Mouse (Mus musculus) kidney, embryonic 16.5 days (tissue): ENCODE measurements around the gene Gabrq. TPM values are rescaled to one million over a fixed set of nuclear protein-coding genes. Genes with fewer than 3 reads are reported as not detected.

Source experiments
- ATAC-seq: fragments of 200-750 bp; cut with Nextera tagmentation; 2 replicates; pipeline ENCODE4 v1.8.0; 2017; ENCODE audit warnings: moderate TSS enrichment; ENCODE audit not compliant: low FRiP score, low TSS enrichment
- H3K27ac ChIP-seq: fragments of 300-500 bp; sonication (generic); 2 replicates; pipeline ENCODE4 v1.5.1; 2014; ENCODE audit warnings: low read length
- H3K27me3 ChIP-seq: fragments of 300-500 bp; sonication (generic); 2 replicates; pipeline ENCODE4 v1.6.1; 2014; ENCODE audit warnings: low read length, control low read depth, mixed read lengths; ENCODE audit not compliant: insufficient read depth
- H3K36me3 ChIP-seq: fragments of 300-500 bp; sonication (generic); 2 replicates; pipeline ENCODE4 v1.6.1; 2014; ENCODE audit warnings: low read length, control low read depth, mixed read lengths; ENCODE audit not compliant: insufficient read depth
- H3K4me1 ChIP-seq: fragments of 300-500 bp; sonication (generic); 2 replicates; pipeline ENCODE4 v1.6.1; 2014; ENCODE audit warnings: low read length, control low read depth, mixed read lengths; ENCODE audit not compliant: insufficient read depth
- H3K4me2 ChIP-seq: fragments of 300-500 bp; sonication (generic); replicated peaks from 2 replicates; pipeline ENCODE4 v1.6.1; 2014; ENCODE audit warnings: low read depth, low read length
- H3K4me3 ChIP-seq: fragments of 300-500 bp; sonication (generic); 2 replicates; pipeline ENCODE4 v1.5.1; 2014; ENCODE audit warnings: mild to moderate bottlenecking, low read length
- H3K9ac ChIP-seq: fragments of 300-500 bp; sonication (generic); replicated peaks from 2 replicates; pipeline ENCODE4 v1.6.1; 2014; ENCODE audit warnings: low read length
- H3K9me3 ChIP-seq: fragments of 300-500 bp; sonication (generic); 2 replicates; pipeline ENCODE4 v1.6.1; 2016; ENCODE audit warnings: low read length, control low read depth
- WGBS: fragments of 180-500 bp; shearing (Covaris S2); extraction: QIAGEN DNeasy Blood & Tissue Kit; methylation state at CpG from one replicate; pipeline ENCODE4 v1.1.7; 2014; 5-methylcytosine and 5-hydroxymethylcytosine counted together
- polyA plus RNA-seq: library from polyadenylated mRNA; unstranded; fragments of >200 nt; fragmentation: Nextera tagmentation; extraction: Ambion mirVana; gene quantifications from 2 replicates; pipeline ENCODE4 v1.2.1, GENCODE M21; 2015

The Gabrq gene
- polyA plus RNA-seq = 0.17 and 0.22 TPM in 2 replicates

GRCm38 (mm10) chrX:72824776-72825588 is at the start of gene Gabrq:
TSS of gene Gabrq (plus strand) at chrX:72825178.
- ATAC-seq = peak; percentile 93
- no peaks in the 10 kb centered on the region for H3K4me1 ChIP-seq
- peak within 1 kb of the TSS; percentile 58 for H3K4me2 ChIP-seq
- H3K36me3 ChIP-seq = no peaks in the 10 kb centered on the region
- H3K27me3 ChIP-seq = peaks cover 30% of the 10 kb centered on the region
- no peak within 1 kb of the TSS for H3K27ac ChIP-seq
- peak within 1 kb of the TSS; percentile 37 for H3K4me3 ChIP-seq
- H3K9me3 ChIP-seq = no peaks in the 10 kb centered on the region
- WGBS = 20% methylated on average over 40 of the region's 43 CpGs
- H3K9ac ChIP-seq = no peak within 1 kb of the TSS

GRCm38 (mm10) chrX:72788773-72789557 is 36.0 kb upstream of the Gabrq start:
- no peaks in the 10 kb centered on the region; the same call in 1 of the 2 replicates for H3K27me3 ChIP-seq
- H3K36me3 ChIP-seq = no peaks in the 10 kb centered on the region
- H3K4me3 ChIP-seq = no peak overlapping the region
- no peak overlapping the region for H3K4me2 ChIP-seq
- peak; percentile 59; the same call in 1 of the 2 replicates for ATAC-seq
- H3K9me3 ChIP-seq = no peaks in the 10 kb centered on the region
- H3K4me1 ChIP-seq = no peaks in the 10 kb centered on the region
- no peak overlapping the region for H3K9ac ChIP-seq
- H3K27ac ChIP-seq = no peak overlapping the region
- WGBS = 26% methylated on average over 1 of the region's 1 CpGs

DNA sequence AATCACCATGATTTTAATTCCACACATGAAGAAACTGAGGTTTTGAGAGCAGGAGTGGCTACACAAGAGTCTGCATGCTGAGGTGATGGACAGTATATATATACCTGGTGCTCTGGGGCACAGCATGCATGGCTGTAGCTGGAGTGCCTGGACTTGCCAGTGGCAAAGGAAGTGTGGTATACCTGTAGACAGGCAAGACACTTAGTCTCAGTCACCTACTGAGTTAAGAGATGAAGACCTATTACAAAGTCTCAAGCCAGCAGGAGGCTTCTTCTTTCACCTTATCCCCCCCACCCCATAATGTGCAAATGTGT is 35.5 kb upstream of the Gabrq start:
- no peak for ATAC-seq
- no peaks in the 10 kb centered on the region for H3K4me1 ChIP-seq
- H3K27ac ChIP-seq = no peak overlapping the region
- H3K36me3 ChIP-seq = no peaks in the 10 kb centered on the region
- H3K4me2 ChIP-seq = no peak overlapping the region
- H3K4me3 ChIP-seq = no peak overlapping the region
- H3K27me3 ChIP-seq = no peaks in the 10 kb centered on the region; the same call in 1 of the 2 replicates
- no peaks in the 10 kb centered on the region for H3K9me3 ChIP-seq
- H3K9ac ChIP-seq = no peak overlapping the region

DNA sequence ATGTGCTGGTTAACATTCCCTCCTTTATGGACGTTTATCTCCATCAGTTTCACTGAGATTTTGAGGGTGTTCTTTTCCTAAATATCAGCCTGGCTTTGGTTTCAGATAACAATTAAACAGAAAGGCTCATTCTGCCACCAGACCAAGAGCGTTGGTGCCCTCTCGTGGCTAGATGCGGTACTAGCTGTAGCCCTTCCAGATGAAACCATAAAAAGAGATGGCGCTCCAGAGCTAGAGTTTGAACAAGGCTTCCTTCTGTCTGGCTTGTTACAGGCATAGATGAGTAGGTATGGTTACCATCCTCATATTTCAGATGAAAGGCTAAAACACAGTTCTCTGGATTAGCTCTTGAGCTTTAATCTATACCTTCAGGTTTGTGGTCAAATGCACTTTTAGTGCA is 5.4 kb upstream of the Gabrq start:
- no peak overlapping the region for H3K9ac ChIP-seq
- H3K9me3 ChIP-seq = no peaks in the 10 kb centered on the region
- ATAC-seq = no peak
- H3K4me3 ChIP-seq = no peak overlapping the region
- no peaks in the 10 kb centered on the region for H3K36me3 ChIP-seq
- no peak overlapping the region for H3K27ac ChIP-seq
- WGBS = 3% methylated on average over 5 of the region's 5 CpGs
- H3K4me2 ChIP-seq = no peak overlapping the region
- H3K4me1 ChIP-seq = no peaks in the 10 kb centered on the region
- peaks cover 14% of the 10 kb centered on the region; the same call in 1 of the 2 replicates for H3K27me3 ChIP-seq

GRCm38 (mm10) chrX:72823310-72823709 is 1.7 kb upstream of the Gabrq start:
- no peak overlapping the region for H3K27ac ChIP-seq
- 66% methylated on average over 2 of the region's 2 CpGs for WGBS
- no peaks in the 10 kb centered on the region for H3K36me3 ChIP-seq
- H3K4me2 ChIP-seq = no peak overlapping the region
- H3K4me3 ChIP-seq = no peak overlapping the region
- H3K27me3 ChIP-seq = peaks cover 31% of the 10 kb centered on the region
- H3K4me1 ChIP-seq = no peaks in the 10 kb centered on the region
- ATAC-seq = no peak
- H3K9ac ChIP-seq = no peak overlapping the region
- H3K9me3 ChIP-seq = no peaks in the 10 kb centered on the region

DNA sequence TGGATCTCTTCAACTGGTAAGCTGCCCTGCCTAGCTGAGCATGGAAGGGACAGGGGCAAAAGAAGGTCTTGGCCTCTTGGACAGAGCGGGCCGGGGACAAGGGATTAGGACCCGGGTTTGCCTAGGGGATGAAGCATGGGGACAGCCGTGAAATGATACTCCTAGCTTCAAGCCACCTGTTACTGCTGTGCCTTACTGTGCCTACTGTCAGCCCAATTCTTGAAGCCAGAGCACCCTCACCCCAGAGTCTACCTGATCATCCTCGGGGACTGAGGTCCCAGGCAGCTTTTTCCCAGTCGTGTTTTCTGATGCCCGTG is 569 bp downstream of the Gabrq start:
- Histone ChIP-seq H3K36me3 (no peaks in the 10 kb centered on the region), H3K9ac (no peak overlapping the region), H3K27ac (no peak overlapping the region), H3K4me1 (no peaks in the 10 kb centered on the region), H3K4me3 (peak overlapping the region; percentile 37), H3K4me2 (peak overlapping the region; percentile 58), H3K27me3 (peaks cover 28% of the 10 kb centered on the region), H3K9me3 (no peaks in the 10 kb centered on the region)
- 48% methylated on average over 7 of the region's 7 CpGs for WGBS
- no peak for ATAC-seq

Other genes starting within 250 kb of the Gabrq start
- 3.0 and 3.2 TPM in 2 replicates for gene Gabra3, start 168.3 kb upstream of the Gabrq start, polyA plus RNA-seq
- gene Cetn2, start 93.2 kb downstream of the Gabrq start, polyA plus RNA-seq = 84.4 and 85.0 TPM in 2 replicates
- gene Nsdhl, start 93.4 kb downstream of the Gabrq start, polyA plus RNA-seq = 28.2 and 30.4 TPM in 2 replicates
- 7.5 and 7.6 TPM in 2 replicates for gene Zfp185, start 162.2 kb downstream of the Gabrq start, polyA plus RNA-seq
- 0.14 TPM in 1 of 2 replicates, not detected in the other for gene Pnma5, start 211.9 kb downstream of the Gabrq start, polyA plus RNA-seq
- 0.04 and 0.10 TPM in 2 replicates for gene Pnma3, start 239.6 kb downstream of the Gabrq start, polyA plus RNA-seq